Mouse (Mus musculus) heart, adult 2 months (tissue): Measurements from ENCODE around the gene Nfasc.

Experiments
- CTCF ChIP-seq: fragments of 200-600 bp; IDR thresholded peaks from 2 replicates; pipeline ENCODE4 v1.8.1; 2022; ENCODE audit warnings: antibody characterized with exemption, mild to moderate bottlenecking, moderate library complexity
- EP300 ChIP-seq: fragments of 200-500 bp; IDR thresholded peaks from 2 replicates; pipeline ENCODE4 v1.6.1; 2011; ENCODE audit warnings: low read depth, low read length, control low read depth; ENCODE audit not compliant: insufficient read depth
- POLR2A ChIP-seq: fragments of 200-500 bp; IDR thresholded peaks from 2 replicates; pipeline ENCODE4 v1.6.1; 2011; ENCODE audit warnings: mild to moderate bottlenecking, low read depth, low read length, control low read depth; ENCODE audit not compliant: insufficient read depth

GRCm38 (mm10) chr1:132572851-132573250 is 168.7 kb downstream of the Nfasc start:
- TF ChIP-seq POLR2A (no peak), CTCF (no peak), EP300 (no peak)
